Mouse (Mus musculus): Measurements from ENCODE around the gene Sipa1l2.
A peak's percentile ranks its signal among the peaks of the same experiment; 100 is the strongest.

Sipa1l2 gene

GRCm38 (mm10) chr8:125465156-125465821 lies 104.3 kb downstream of the Sipa1l2 start:
- DNase-seq (ENCODE audit: extremely low spot score) = peak; percentile 15

- DNase-seq (ENCODE audit: extremely low spot score) = no peak
These were observed 106.7 kb downstream of the Sipa1l2 start for GRCm38 (mm10) chr8:125462901-125463300.

- DNase-seq (ENCODE audit: extremely low spot score) = no peak
These were observed 108.1 kb downstream of the Sipa1l2 start for GRCm38 (mm10) chr8:125461504-125461903.

- no peak for DNase-seq (ENCODE audit: extremely low spot score)
These were observed 109.0 kb downstream of the Sipa1l2 start for GRCm38 (mm10) chr8:125460602-125461001.

GRCm38 (mm10) chr8:125449048-125449447 lies 120.6 kb downstream of the Sipa1l2 start:
- DNase-seq (ENCODE audit: extremely low spot score) = no peak

GRCm38 (mm10) chr8:125447543-125447942 lies 122.1 kb downstream of the Sipa1l2 start:
- no peak for DNase-seq (ENCODE audit: extremely low spot score)

- no peak for DNase-seq (ENCODE audit: extremely low spot score)
These were observed 123.4 kb downstream of the Sipa1l2 start for GRCm38 (mm10) chr8:125446236-125446635.

GRCm38 (mm10) chr8:125445225-125445609 lies 124.4 kb downstream of the Sipa1l2 start:
- no peak for DNase-seq (ENCODE audit: extremely low spot score)

GRCm38 (mm10) chr8:125444457-125445224 lies 125.0 kb downstream of the Sipa1l2 start:
- no peak for DNase-seq (ENCODE audit: extremely low spot score)

- no peak for DNase-seq (ENCODE audit: extremely low spot score)
These were observed 134.1 kb downstream of the Sipa1l2 start for GRCm38 (mm10) chr8:125435320-125436100.

GRCm38 (mm10) chr8:125434151-125434550 lies 135.5 kb downstream of the Sipa1l2 start:
- DNase-seq (ENCODE audit: extremely low spot score) = no peak

GRCm38 (mm10) chr8:125431321-125431720 lies 138.3 kb downstream of the Sipa1l2 start:
- no peak for DNase-seq (ENCODE audit: extremely low spot score)

GRCm38 (mm10) chr8:125430796-125431195 lies 138.8 kb downstream of the Sipa1l2 start:
- DNase-seq (ENCODE audit: extremely low spot score) = no peak

- DNase-seq (ENCODE audit: extremely low spot score) = peak; percentile 15
These were observed 140.5 kb downstream of the Sipa1l2 start for GRCm38 (mm10) chr8:125428979-125429690.

GRCm38 (mm10) chr8:125423861-125424260 lies 145.7 kb downstream of the Sipa1l2 start:
- no peak for DNase-seq (ENCODE audit: extremely low spot score)

- DNase-seq (ENCODE audit: extremely low spot score) = no peak
These were observed 150.3 kb downstream of the Sipa1l2 start for GRCm38 (mm10) chr8:125419202-125419830.

- DNase-seq (ENCODE audit: extremely low spot score) = no peak
These were observed 153.5 kb downstream of the Sipa1l2 start for GRCm38 (mm10) chr8:125416146-125416545.

GRCm38 (mm10) chr8:125414651-125415050 lies 155.0 kb downstream of the Sipa1l2 start:
- DNase-seq (ENCODE audit: extremely low spot score) = no peak

GRCm38 (mm10) chr8:125413001-125413909 lies 156.4 kb downstream of the Sipa1l2 start:
- no peak for DNase-seq (ENCODE audit: extremely low spot score)

GRCm38 (mm10) chr8:125410646-125411045 lies 159.0 kb downstream of the Sipa1l2 start:
- no peak for DNase-seq (ENCODE audit: extremely low spot score)
